Mouse (Mus musculus) heart, embryonic 13.5 days (tissue): ENCODE results near the gene Cfap157. TPM values are rescaled to one million over a fixed set of nuclear protein-coding genes. Genes with fewer than 3 reads are reported as not detected.

Experiments used
- ATAC-seq: fragments of 200-750 bp; cut with Nextera tagmentation; 2 replicates; pipeline ENCODE4 v1.8.0; 2017; ENCODE audit warnings: moderate TSS enrichment; ENCODE audit not compliant: insufficient number of reproducible peaks, low FRiP score, low TSS enrichment; ENCODE audit errors: extremely low read depth
- H3K27ac ChIP-seq: fragments of 300-500 bp; sonication (generic); replicated peaks from 2 replicates; pipeline ENCODE4 v1.5.1; 2015; ENCODE audit warnings: moderate library complexity, mild to moderate bottlenecking, inconsistent platforms
- H3K27me3 ChIP-seq: fragments of 300-500 bp; sonication (generic); replicated peaks from 2 replicates; pipeline ENCODE4 v1.6.1; 2015; ENCODE audit warnings: mild to moderate bottlenecking, inconsistent platforms
- H3K36me3 ChIP-seq: fragments of 300-500 bp; sonication (generic); 2 replicates; pipeline ENCODE4 v1.6.1; 2015; ENCODE audit warnings: mild to moderate bottlenecking, inconsistent platforms
- H3K4me1 ChIP-seq: fragments of 300-500 bp; sonication (generic); 2 replicates; pipeline ENCODE4 v1.6.1; 2015; ENCODE audit warnings: inconsistent platforms
- H3K4me2 ChIP-seq: fragments of 300-500 bp; sonication (generic); 2 replicates; pipeline ENCODE4 v1.6.1; 2015; ENCODE audit warnings: inconsistent platforms, mild to moderate bottlenecking, moderate library complexity
- H3K4me3 ChIP-seq: fragments of 300-500 bp; sonication (generic); 2 replicates; pipeline ENCODE4 v1.5.1; 2015; ENCODE audit warnings: moderate library complexity, mild to moderate bottlenecking, inconsistent platforms
- H3K9ac ChIP-seq: fragments of 300-500 bp; sonication (generic); 2 replicates; pipeline ENCODE4 v1.6.1; 2015; ENCODE audit warnings: inconsistent platforms, mild to moderate bottlenecking, moderate library complexity
- H3K9me3 ChIP-seq: fragments of 300-500 bp; sonication (generic); 2 replicates; pipeline ENCODE4 v1.6.1; 2016; ENCODE audit warnings: inconsistent platforms
- whole genome bisulfite sequencing: fragments of 180-500 bp; shearing (Covaris S2); methylation state at CpG from one replicate; pipeline ENCODE4 v1.1.7; 2015; ENCODE audit warnings: mixed read lengths; 5-methylcytosine and 5-hydroxymethylcytosine counted together
- polyA plus RNA-seq: library from polyadenylated mRNA; unstranded; fragments of >200 nt; fragmentation: Nextera tagmentation; extraction: Ambion mirVana; gene quantifications from 2 replicates; pipeline ENCODE4 v1.2.1, GENCODE M21; 2015

Gene Cfap157
- polyA plus RNA-seq, 1 experiment from 2014 or later, result 0.45 TPM

DNA sequence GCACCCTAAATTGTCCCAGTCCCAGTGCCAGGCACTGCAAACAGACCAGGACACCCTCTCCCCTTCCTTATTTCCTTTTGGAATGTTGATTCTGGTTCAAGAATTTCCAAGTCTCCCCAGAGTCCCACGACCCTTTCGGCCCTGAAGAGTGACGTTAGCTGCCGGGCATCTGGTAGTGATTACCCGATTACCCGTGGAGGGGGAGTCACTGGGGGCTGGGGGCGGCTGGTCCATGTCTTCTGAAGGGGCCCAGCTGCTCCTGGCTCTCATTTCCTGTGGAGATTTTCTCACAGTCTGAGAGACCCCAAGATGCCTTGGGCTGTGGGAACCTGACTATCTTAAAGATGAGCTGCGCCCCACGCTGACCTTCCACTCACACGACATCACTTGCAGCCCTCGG, 53.4 kb downstream of the Cfap157 start:
- H3K27ac ChIP-seq, result peak overlapping the region; percentile 83
- peak overlapping the region; percentile 60 for H3K4me3 ChIP-seq
- peak overlapping the region; percentile 73 for H3K4me2 ChIP-seq
- H3K4me1 ChIP-seq, result peaks cover 73% of the 10 kb centered on the region
- 0 out of 2 replicates have a peak, but pooled peaks cover 3% of the 10 kb centered on the region for H3K36me3 ChIP-seq
- ATAC-seq, result no peak
- peak overlapping the region; percentile 69 for H3K9ac ChIP-seq
- H3K27me3 ChIP-seq, result no peaks in the 10 kb centered on the region
- 16% methylated on average over 11 of the region's 11 CpGs for WGBS
- no peaks in the 10 kb centered on the region for H3K9me3 ChIP-seq

DNA sequence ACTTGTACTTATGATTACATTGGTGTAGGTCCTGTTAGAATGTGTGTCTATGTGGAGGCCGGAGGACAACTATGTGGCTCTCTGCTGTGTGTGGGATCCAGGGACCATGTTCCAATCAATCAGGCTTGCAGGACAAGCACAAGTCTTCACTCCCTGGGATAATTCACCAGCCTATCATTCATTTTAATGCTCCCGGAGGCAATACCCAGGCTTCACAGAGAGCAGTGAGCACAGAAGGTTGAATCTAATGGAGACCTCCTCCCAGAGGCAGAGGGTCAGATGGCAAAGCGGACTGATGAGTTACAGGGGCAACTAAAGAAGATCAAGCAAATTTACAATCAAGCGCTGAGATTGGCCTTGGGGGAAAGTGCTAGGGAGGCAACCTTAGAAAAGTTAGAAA, 54.7 kb downstream of the Cfap157 start:
- no peak for ATAC-seq
- Histone ChIP-seq H3K27me3 (no peaks in the 10 kb centered on the region), H3K27ac (peak overlapping the region; percentile 83), H3K9me3 (no peaks in the 10 kb centered on the region), H3K9ac (peak overlapping the region; percentile 81), H3K36me3 (peaks cover 13% of the 10 kb centered on the region; the same call in 1 of the 2 replicates), H3K4me3 (peak overlapping the region; percentile 60), H3K4me1 (peaks cover 60% of the 10 kb centered on the region), H3K4me2 (peak overlapping the region; percentile 73)
- WGBS, result 67% methylated on average over 4 of the region's 4 CpGs

DNA sequence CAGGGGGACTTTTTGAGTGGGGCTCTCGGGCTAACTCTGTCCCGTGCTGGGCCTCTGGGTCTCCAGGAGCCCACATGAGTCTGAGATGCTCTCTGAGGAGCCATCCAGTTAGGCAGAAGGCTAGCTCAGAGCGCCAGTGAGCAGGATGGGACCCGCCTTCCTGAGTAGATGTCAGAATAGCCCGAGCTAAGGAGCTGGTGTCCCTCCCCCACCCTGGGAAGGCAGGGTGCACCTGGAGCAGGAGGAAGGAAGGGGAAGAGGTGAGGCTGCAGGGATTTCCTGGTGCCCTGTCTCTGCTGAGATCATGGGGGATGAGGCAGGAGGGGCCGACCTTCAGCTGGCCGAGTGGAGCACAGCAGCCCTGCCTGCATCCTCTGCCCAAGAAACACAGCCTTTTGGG, 55.8 kb downstream of the Cfap157 start:
- Histone ChIP-seq H3K4me1 (peaks cover 51% of the 10 kb centered on the region), H3K4me3 (peak overlapping the region; percentile 60), H3K36me3 (peaks cover 13% of the 10 kb centered on the region; the same call in 1 of the 2 replicates), H3K4me2 (peak overlapping the region; percentile 73), H3K27ac (peak overlapping the region; percentile 83), H3K9ac (peak overlapping the region; percentile 81), H3K27me3 (no peaks in the 10 kb centered on the region), H3K9me3 (no peaks in the 10 kb centered on the region)
- WGBS, result 22% methylated on average over 7 of the region's 7 CpGs
- no peak; the same call in 1 of the 2 replicates for ATAC-seq

DNA sequence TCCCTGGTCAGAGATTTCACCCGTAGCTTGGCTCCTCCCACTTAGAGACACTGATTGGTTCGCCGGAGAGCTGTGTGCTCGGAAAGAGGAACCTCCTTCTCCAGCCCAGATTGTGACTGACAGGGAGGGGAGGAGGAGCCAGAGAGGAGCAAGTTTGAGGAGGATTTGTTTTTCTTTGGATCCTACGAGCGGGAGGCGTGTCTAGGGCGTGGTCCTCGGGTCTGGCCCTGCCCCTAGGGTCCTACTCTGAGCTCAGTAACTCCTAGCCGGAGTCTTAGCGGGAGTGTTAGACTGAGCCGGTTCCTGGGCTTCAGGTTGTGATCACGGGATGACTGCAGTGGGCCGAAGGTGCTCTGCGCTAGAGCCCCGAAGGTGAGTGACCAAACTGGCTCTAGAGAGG, 56.8 kb downstream of the Cfap157 start:
- peak; percentile 89 for ATAC-seq
- Histone ChIP-seq H3K27ac (peak overlapping the region; percentile 83), H3K9me3 (no peaks in the 10 kb centered on the region), H3K9ac (peak overlapping the region; percentile 81), H3K4me1 (peaks cover 43% of the 10 kb centered on the region), H3K27me3 (no peaks in the 10 kb centered on the region), H3K4me2 (peak overlapping the region; percentile 73), H3K36me3 (peaks cover 13% of the 10 kb centered on the region; the same call in 1 of the 2 replicates), H3K4me3 (peak overlapping the region; percentile 60)
- WGBS, result under 1% methylated on average over 16 of the region's 16 CpGs

Other genes with a start within 250 kb of the Cfap157 start
- 5.4 and 5.7 TPM in 2 replicates for gene Fam102a, start 249.1 kb downstream of the Cfap157 start, polyA plus RNA-seq
- 72.9 and 81.4 TPM in 2 replicates for gene Dpm2, start 213.6 kb downstream of the Cfap157 start, polyA plus RNA-seq
- 0.36 TPM in 1 of 2 replicates, not detected in the other for gene Pip5kl1, start 209.6 kb downstream of the Cfap157 start, polyA plus RNA-seq
- gene 9430097D07Rik, start 208.7 kb downstream of the Cfap157 start, polyA plus RNA-seq, result 0.21 TPM in 1 of 2 replicates, not detected in the other
- 37.6 and 38.7 TPM in 2 replicates for gene St6galnac4, start 197.3 kb downstream of the Cfap157 start, polyA plus RNA-seq
- gene St6galnac6, start 184.7 kb downstream of the Cfap157 start, polyA plus RNA-seq, result 24.8 and 29.1 TPM in 2 replicates
- 302 and 318 TPM in 2 replicates for gene Ak1, start 162.7 kb downstream of the Cfap157 start, polyA plus RNA-seq
- gene Eng, start 137.8 kb downstream of the Cfap157 start, polyA plus RNA-seq, result 148 and 155 TPM in 2 replicates
- gene Fpgs, start 80.3 kb downstream of the Cfap157 start, polyA plus RNA-seq, result 19.0 and 21.3 TPM in 2 replicates
- 60.0 and 63.2 TPM in 2 replicates for gene Cdk9, start 71.4 kb downstream of the Cfap157 start, polyA plus RNA-seq
- gene Sh2d3c, start 63.4 kb downstream of the Cfap157 start, polyA plus RNA-seq, result 33.0 and 34.1 TPM in 2 replicates
- gene 6330409D20Rik, start 43.4 kb downstream of the Cfap157 start, polyA plus RNA-seq, result 0.18 and 0.28 TPM in 2 replicates
- gene Tor2a, start 27.2 kb downstream of the Cfap157 start, polyA plus RNA-seq, result 37.0 and 40.0 TPM in 2 replicates
- 0.11 and 0.17 TPM in 2 replicates for gene Ttc16, start 8.8 kb downstream of the Cfap157 start, polyA plus RNA-seq
- 3.9 and 4.4 TPM in 2 replicates for gene Ptrh1, start 8.6 kb downstream of the Cfap157 start, polyA plus RNA-seq
- 23.6 and 24.8 TPM in 2 replicates for gene Stxbp1, start 62.8 kb upstream of the Cfap157 start, polyA plus RNA-seq
- 46.4 and 47.1 TPM in 2 replicates for gene Fam129b, start 91.7 kb upstream of the Cfap157 start, polyA plus RNA-seq
- 108 and 112 TPM in 2 replicates for gene Rpl12, start 177.1 kb upstream of the Cfap157 start, polyA plus RNA-seq
- gene Lrsam1, start 177.2 kb upstream of the Cfap157 start, polyA plus RNA-seq, result 8.1 and 9.6 TPM in 2 replicates
- 18.6 and 19.0 TPM in 2 replicates for gene Slc2a8, start 197.7 kb upstream of the Cfap157 start, polyA plus RNA-seq